Mouse (Mus musculus): ENCODE results near the gene Lnx1.

GRCm38 (mm10) chr5:74633453-74633852 lies 69.3 kb downstream of the Lnx1 start:
- no peak for TF ChIP-seq CTCF (IDR thresholded peaks at IDR 0.05; ENCODE audit: borderline replicate concordance, insufficient read depth, low read length)
- TF ChIP-seq POLR2A (IDR thresholded peaks at IDR 0.05; ENCODE audit: low read depth, low read length), result no peak

Measured in embryonic fibroblast, embryonic 13.5 days (primary cell).